Mouse (Mus musculus): ENCODE measurements at regions not wholly inside any gene's neighbourhood (a gene's known extent, or its start where the extent isn't known, plus 50 kb on each side); places are given as distances from the start of the nearest gene placed in this dataset.

DNA sequence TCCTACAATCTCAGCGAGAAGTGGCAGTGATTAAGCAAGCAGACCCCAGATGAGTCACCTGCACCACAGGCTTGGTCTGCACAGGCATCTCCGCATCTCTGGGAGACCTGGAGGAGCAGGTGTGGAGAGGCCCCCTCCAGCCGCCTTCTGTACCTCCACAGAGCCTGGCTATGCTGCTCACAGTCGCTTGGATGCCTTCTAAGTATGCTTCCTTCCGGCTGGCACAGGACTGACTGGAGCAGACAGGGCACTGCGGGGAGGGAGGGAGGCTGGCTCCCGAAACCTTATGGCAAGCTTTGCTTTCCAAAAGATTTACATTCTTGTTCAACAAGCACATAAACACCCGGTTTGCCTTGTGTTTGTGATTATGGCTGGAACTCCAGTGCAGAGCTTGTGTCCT, 107.3 kb downstream of the Irx2 start:
- no peak for TF ChIP-seq CTCF (IDR thresholded peaks at IDR 0.05; ENCODE audit: extremely low read depth, insufficient read depth, insufficient read length, insufficient replicate concordance)
- TF ChIP-seq POLR2A (IDR thresholded peaks at IDR 0.05; ENCODE audit: low read depth, low read length), result no peak
